Mouse (Mus musculus): ENCODE measurements around the gene Sbk3. TPM values are rescaled to one million over a fixed set of nuclear protein-coding genes. Genes with fewer than 3 reads are reported as not detected.
"Not testable (repeated sequence)": the region's sequence is repeated elsewhere in the genome, so short reads cannot be mapped to it uniquely, and the experiment has no call there.

Sbk3 gene
- total RNA-seq, 2 experiments from 2014 or later: 0.46 to 5.2 TPM

DNA sequence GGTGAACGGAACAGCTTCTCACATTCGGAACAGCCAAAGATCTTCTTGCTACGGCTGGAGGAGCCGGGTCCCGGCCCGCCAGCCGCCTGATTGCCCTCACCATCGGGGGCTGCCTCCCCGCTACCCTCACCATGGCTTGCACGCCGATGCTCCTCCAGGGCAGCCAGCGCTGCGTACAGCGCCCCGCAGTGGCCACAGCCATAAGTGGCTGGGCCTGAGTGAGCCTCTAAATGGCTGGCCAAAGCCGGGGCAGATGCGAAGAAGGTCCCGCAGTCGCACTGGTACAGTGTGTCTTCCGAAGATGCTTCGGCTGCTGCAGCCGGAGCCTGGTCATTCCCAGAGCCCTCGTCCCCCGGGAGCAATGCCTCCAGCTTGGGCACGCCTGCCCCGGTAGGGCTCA is 37.3 kb upstream of the Sbk3 start:
- Histone ChIP-seq H3K27ac (no peak overlapping the region), H3K4me3 (no peak overlapping the region)
- no peak for TF ChIP-seq CTCF (IDR thresholded peaks at IDR 0.05)
- intact Hi-C loops (cut with DNase I): no loop called here
- DNase-seq: no peak

GRCm38 (mm10) chr7:5002876-5003275 is 31.9 kb upstream of the Sbk3 start:
- intact Hi-C loops (cut with DNase I); H3K4me3 ChIP-seq: not testable (repeated sequence)

DNA sequence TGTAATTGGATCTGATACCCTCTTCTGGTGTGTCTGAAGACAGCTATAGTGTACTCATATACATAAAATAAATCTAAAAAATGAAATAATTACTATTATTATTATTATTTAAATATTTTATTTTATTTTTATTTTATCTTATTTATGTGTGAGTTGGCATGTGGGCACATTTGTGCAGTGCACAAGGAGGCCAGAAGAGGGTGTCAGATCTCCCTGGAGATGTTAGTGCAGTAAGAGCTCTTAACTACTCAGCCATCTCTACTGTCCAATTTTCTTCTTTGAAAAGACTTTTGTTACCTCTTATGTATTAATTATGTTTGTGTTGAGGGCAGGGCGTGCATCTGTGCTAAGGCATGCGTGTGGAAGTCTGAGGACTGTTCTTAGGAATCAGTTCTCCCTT is 28.9 kb upstream of the Sbk3 start:
- TF ChIP-seq CTCF (IDR thresholded peaks at IDR 0.05): peak; percentile 51
- no peak overlapping the region for H3K27ac ChIP-seq
- H3K4me3 ChIP-seq: no peak overlapping the region
- intact Hi-C loops (cut with DNase I): no loop called here
- DNase-seq: no peak

More at GRCm38 (mm10) chr7:5002876-5003275, 31.9 kb upstream of the Sbk3 start:
- not testable (repeated sequence) for DNase-seq, H3K27ac ChIP-seq

GRCm38 (mm10) chr7:4996934-4997333 is 26.0 kb upstream of the Sbk3 start:
- no peak for TF ChIP-seq CTCF (IDR thresholded peaks at IDR 0.05)
- Histone ChIP-seq H3K4me3 (peak overlapping the region; percentile 91; the same call in 1 of the 2 replicates), H3K27ac (no peak overlapping the region)
- no peak for DNase-seq
- intact Hi-C loops (cut with DNase I): no loop called here

- H3K4me3 ChIP-seq: peak within 1 kb of the TSS; percentile 91
- peak; percentile 95 for DNase-seq
- intact Hi-C loops (cut with DNase I): no loop called here
- TF ChIP-seq CTCF (IDR thresholded peaks at IDR 0.05): no peak
- H3K27ac ChIP-seq: peak within 1 kb of the TSS; percentile 90
Observed at GRCm38 (mm10) chr7:4996003-4996895, 25.3 kb upstream of the Sbk3 start, which contains the start of gene Zfp579. Zfp579 (minus strand) TSS chr7:4996158.

GRCm38 (mm10) chr7:4995268-4996002 is 24.5 kb upstream of the Sbk3 start:
- TF ChIP-seq CTCF (IDR thresholded peaks at IDR 0.05): no peak
- no peak for DNase-seq
- intact Hi-C loops (cut with DNase I): no loop called here
- Histone ChIP-seq H3K4me3 (peak overlapping the region; percentile 91), H3K27ac (peak overlapping the region; percentile 90)

- Histone ChIP-seq H3K4me3 (no peak overlapping the region), H3K27ac (no peak overlapping the region)
- intact Hi-C loops (cut with DNase I): no loop called here
- DNase-seq: no peak
- TF ChIP-seq CTCF (IDR thresholded peaks at IDR 0.05): no peak
Observed at GRCm38 (mm10) chr7:4993999-4994788, 23.2 kb upstream of the Sbk3 start.

GRCm38 (mm10) chr7:4993347-4993998 is 22.5 kb upstream of the Sbk3 start:
- Histone ChIP-seq H3K27ac (no peak overlapping the region), H3K4me3 (no peak overlapping the region)
- DNase-seq: no peak
- intact Hi-C loops (cut with DNase I): no loop called here
- TF ChIP-seq CTCF (IDR thresholded peaks at IDR 0.05): no peak

DNA sequence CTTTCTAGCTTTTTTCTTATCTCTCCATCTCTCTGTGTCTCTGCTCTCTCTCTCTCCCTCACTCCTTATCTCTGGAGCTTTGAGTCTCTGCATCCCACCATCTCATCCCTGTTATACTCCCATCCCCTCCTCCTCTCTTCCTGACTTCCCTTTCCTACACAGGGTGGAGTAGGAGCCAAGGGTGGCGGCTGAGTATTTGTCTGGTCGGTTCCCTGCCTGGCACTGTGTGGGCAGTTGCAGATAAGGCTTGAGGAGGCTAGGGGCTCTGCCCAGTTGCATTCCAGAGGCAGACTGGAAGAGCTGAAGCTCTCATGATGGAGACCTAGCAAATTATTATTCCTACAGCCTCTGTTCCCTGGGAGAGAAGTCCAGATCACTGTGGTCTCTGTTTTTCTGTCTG is 17.3 kb upstream of the Sbk3 start:
- no peak for DNase-seq
- no peak overlapping the region for H3K27ac ChIP-seq
- intact Hi-C loops (cut with DNase I): no loop called here
- no peak for TF ChIP-seq CTCF (IDR thresholded peaks at IDR 0.05)
- H3K4me3 ChIP-seq: no peak overlapping the region

DNA sequence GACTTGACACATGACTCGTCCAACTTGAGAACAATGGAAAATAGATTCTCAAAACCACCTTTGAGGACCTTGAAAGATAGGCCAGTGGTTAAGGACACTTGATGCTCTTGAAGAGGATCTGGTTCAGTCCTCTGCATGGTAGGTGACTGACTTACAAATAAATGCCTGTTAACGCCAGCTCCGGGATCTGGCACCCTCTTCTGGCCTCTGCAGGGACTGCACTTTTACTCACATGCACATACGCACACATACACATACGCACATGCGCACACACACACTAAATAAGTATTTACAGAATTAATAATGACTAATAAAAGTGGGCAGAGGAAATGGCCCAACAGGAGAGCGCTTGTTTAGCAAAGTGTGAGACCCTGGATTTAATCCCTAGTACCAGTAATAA is 5.9 kb upstream of the Sbk3 start:
- no peak for DNase-seq
- intact Hi-C loops (cut with DNase I): no loop called here

GRCm38 (mm10) chr7:4975455-4975854 is 4.5 kb upstream of the Sbk3 start:
- TF ChIP-seq CTCF (IDR thresholded peaks at IDR 0.05): no peak
- DNase-seq: no peak
- Histone ChIP-seq H3K4me3 (no peak overlapping the region), H3K27ac (peak overlapping the region; percentile 73)
- intact Hi-C loops (cut with DNase I): no loop called here

More for the DNA sequence above, 5.9 kb upstream of the Sbk3 start:
- peak; percentile 35; the same call in 1 of the 2 replicates for TF ChIP-seq CTCF (IDR thresholded peaks at IDR 0.05)
- Histone ChIP-seq H3K4me3 (no peak overlapping the region), H3K27ac (peak overlapping the region; percentile 73; the same call in 1 of the 2 replicates)
